Mouse (Mus musculus) liver, embryonic 11.5 days (tissue): ENCODE results near the gene Cyba. TPM values are rescaled to one million over a fixed set of nuclear protein-coding genes. Genes with fewer than 3 reads are reported as not detected.

Experiments
- ATAC-seq: fragments of 200-750 bp; cut with Nextera tagmentation; replicated peaks from 2 replicates; pipeline ENCODE4 v1.8.0; 2017; ENCODE audit warnings: moderate number of reproducible peaks, mild to moderate bottlenecking, moderate TSS enrichment, moderate library complexity; ENCODE audit not compliant: low FRiP score
- DNase-seq: peaks from one replicate; pipeline ENCODE4 v3.0.0-alpha.2; 2017; ENCODE audit warnings: low spot score
- H3K27ac ChIP-seq: fragments of 300-500 bp; sonication (generic); 2 replicates; pipeline ENCODE4 v1.5.1; 2014; ENCODE audit warnings: mild to moderate bottlenecking, low read depth, low read length, control low read depth
- H3K27me3 ChIP-seq: fragments of 300-500 bp; sonication (generic); replicated peaks from 2 replicates; pipeline ENCODE4 v1.6.1; 2014; ENCODE audit warnings: low read length, mixed read lengths; ENCODE audit not compliant: control insufficient read depth, insufficient read depth
- H3K36me3 ChIP-seq: fragments of 300-500 bp; sonication (generic); 2 replicates; pipeline ENCODE4 v1.6.1; 2014; ENCODE audit warnings: mild to moderate bottlenecking, low read length, moderate library complexity, mixed read lengths; ENCODE audit not compliant: control insufficient read depth, insufficient read depth
- H3K4me1 ChIP-seq: fragments of 300-500 bp; sonication (generic); replicated peaks from 2 replicates; pipeline ENCODE4 v1.6.1; 2014; ENCODE audit warnings: low read length, mixed read lengths; ENCODE audit not compliant: control insufficient read depth, insufficient read depth
- H3K4me2 ChIP-seq: fragments of 300-500 bp; sonication (generic); 2 replicates; pipeline ENCODE4 v1.6.1; 2014; ENCODE audit warnings: mild to moderate bottlenecking, control low read depth, moderate library complexity
- H3K4me3 ChIP-seq: fragments of 300-500 bp; sonication (generic); 2 replicates; pipeline ENCODE4 v1.5.1; 2014; ENCODE audit warnings: low read depth, low read length, control low read depth
- H3K9ac ChIP-seq: fragments of 300-500 bp; sonication (generic); 2 replicates; pipeline ENCODE4 v1.6.1; 2014; ENCODE audit warnings: low read depth, low read length, control low read depth
- H3K9me3 ChIP-seq: fragments of 300-500 bp; sonication (generic); 2 replicates; pipeline ENCODE4 v1.6.1; 2016; ENCODE audit warnings: low read length, inconsistent platforms, mixed read lengths; ENCODE audit not compliant: control insufficient read depth
- WGBS: fragments of 180-500 bp; shearing (Covaris S2); extraction: QIAGEN DNeasy Blood & Tissue Kit; methylation state at CpG from one replicate; pipeline ENCODE4 v1.1.7; 2014; 5-methylcytosine and 5-hydroxymethylcytosine counted together
- polyA plus RNA-seq: library from polyadenylated mRNA; unstranded; fragments of >200 nt; fragmentation: Nextera tagmentation; extraction: Ambion mirVana; gene quantifications from 2 replicates; pipeline ENCODE4 v1.2.1, GENCODE M21; 2014

The Cyba gene
- polyA plus RNA-seq, 1 experiment from 2014 or later: 215 TPM

- Histone ChIP-seq H3K4me1 (peaks cover 23% of the 10 kb centered on the region), H3K9me3 (no peaks in the 10 kb centered on the region), H3K9ac (no peak overlapping the region), H3K36me3 (peaks cover 9% of the 10 kb centered on the region; the same call in 1 of the 2 replicates), H3K27me3 (no peaks in the 10 kb centered on the region), H3K27ac (no peak overlapping the region), H3K4me2 (no peak overlapping the region), H3K4me3 (no peak overlapping the region)
- DNase-seq (no peak), ATAC-seq (no peak)
- 87% methylated on average over 13 of the region's 13 CpGs for WGBS
Observed at GRCm38 (mm10) chr8:122467816-122468215, 35.1 kb upstream of the Cyba start.

GRCm38 (mm10) chr8:122464985-122465384 lies 32.3 kb upstream of the Cyba start:
- no peak overlapping the region for H3K4me2 ChIP-seq
- peaks cover 36% of the 10 kb centered on the region for H3K4me1 ChIP-seq
- no peak overlapping the region for H3K4me3 ChIP-seq
- peaks cover 9% of the 10 kb centered on the region; the same call in 1 of the 2 replicates for H3K36me3 ChIP-seq
- no peak for ATAC-seq
- WGBS: 33% methylated on average over 7 of the region's 7 CpGs
- no peak for DNase-seq
- no peak overlapping the region; the same call in 1 of the 2 replicates for H3K27ac ChIP-seq
- H3K9ac ChIP-seq: 0 out of 2 replicates have a peak overlapping the region, but pooled peaks have one; percentile 32
- peaks cover 15% of the 10 kb centered on the region for H3K27me3 ChIP-seq
- H3K9me3 ChIP-seq: no peaks in the 10 kb centered on the region

- DNase-seq: no peak
- WGBS: 39% methylated on average over 12 of the region's 12 CpGs
- ATAC-seq: no peak
- H3K27me3 ChIP-seq: peaks cover 24% of the 10 kb centered on the region
- H3K4me3 ChIP-seq: no peak overlapping the region
- peak overlapping the region; percentile 28; the same call in 1 of the 2 replicates for H3K27ac ChIP-seq
- peak overlapping the region; percentile 33; the same call in 1 of the 2 replicates for H3K4me2 ChIP-seq
- H3K4me1 ChIP-seq: peaks cover 36% of the 10 kb centered on the region
- no peaks in the 10 kb centered on the region for H3K9me3 ChIP-seq
- H3K9ac ChIP-seq: no peak overlapping the region
- peaks cover 9% of the 10 kb centered on the region; the same call in 1 of the 2 replicates for H3K36me3 ChIP-seq
Observed at GRCm38 (mm10) chr8:122463651-122464640, 31.2 kb upstream of the Cyba start.

- WGBS: 54% methylated on average over 8 of the region's 8 CpGs
- Histone ChIP-seq H3K4me2 (no peak overlapping the region), H3K4me3 (no peak overlapping the region), H3K36me3 (0 out of 2 replicates have a peak, but pooled peaks cover 7% of the 10 kb centered on the region), H3K27me3 (peaks cover 29% of the 10 kb centered on the region), H3K9me3 (no peaks in the 10 kb centered on the region), H3K27ac (no peak overlapping the region), H3K9ac (no peak overlapping the region), H3K4me1 (peaks cover 36% of the 10 kb centered on the region)
- DNase-seq: no peak
- ATAC-seq: no peak
Observed at GRCm38 (mm10) chr8:122462510-122462909, 29.8 kb upstream of the Cyba start.

GRCm38 (mm10) chr8:122461473-122462148 lies 28.9 kb upstream of the Cyba start:
- H3K9ac ChIP-seq: no peak overlapping the region
- no peaks in the 10 kb centered on the region for H3K36me3 ChIP-seq
- ATAC-seq (no peak), DNase-seq (no peak)
- no peaks in the 10 kb centered on the region for H3K9me3 ChIP-seq
- H3K27me3 ChIP-seq: peaks cover 35% of the 10 kb centered on the region
- H3K4me1 ChIP-seq: peaks cover 36% of the 10 kb centered on the region
- 64% methylated on average over 11 of the region's 11 CpGs for WGBS
- peak overlapping the region; percentile 69 for H3K4me2 ChIP-seq
- H3K27ac ChIP-seq: no peak overlapping the region
- no peak overlapping the region for H3K4me3 ChIP-seq

- Histone ChIP-seq H3K27me3 (peaks cover 35% of the 10 kb centered on the region), H3K4me3 (peak within 1 kb of the TSS; percentile 40), H3K9me3 (no peaks in the 10 kb centered on the region), H3K27ac (no peak within 1 kb of the TSS), H3K4me1 (peaks cover 36% of the 10 kb centered on the region), H3K9ac (no peak within 1 kb of the TSS), H3K36me3 (no peaks in the 10 kb centered on the region), H3K4me2 (peak within 1 kb of the TSS; percentile 69)
- DNase-seq (peak; percentile 69), ATAC-seq (peak; percentile 78)
- WGBS: 5% methylated on average over 55 of the region's 56 CpGs
Observed at GRCm38 (mm10) chr8:122460524-122461472, 28.1 kb upstream of the Cyba start, which contains the start of gene Snai3. Gene Snai3, minus strand, starts transcription at chr8:122460733.

GRCm38 (mm10) chr8:122459990-122460389 lies 27.3 kb upstream of the Cyba start:
- Histone ChIP-seq H3K27me3 (peaks cover 35% of the 10 kb centered on the region), H3K4me3 (peak overlapping the region; percentile 40), H3K4me1 (peaks cover 34% of the 10 kb centered on the region), H3K9ac (no peak overlapping the region), H3K4me2 (peak overlapping the region; percentile 69), H3K36me3 (no peaks in the 10 kb centered on the region), H3K9me3 (no peaks in the 10 kb centered on the region), H3K27ac (no peak overlapping the region)
- 23% methylated on average over 7 of the region's 7 CpGs for WGBS
- ATAC-seq: no peak
- no peak for DNase-seq
